Mouse (Mus musculus): Measurements from ENCODE around the gene Prok1. TPM values are rescaled to one million over a fixed set of nuclear protein-coding genes. Genes with fewer than 3 reads are reported as not detected.

Gene Prok1
- polyA plus RNA-seq, 1 experiment from 2014 or later, result 0.08 TPM

- Histone ChIP-seq H3K27me3 (no peaks in the 10 kb centered on the region), H3K4me3 (no peak overlapping the region)
Observed at GRCm38 (mm10) chr3:107257924-107258323, 18.4 kb upstream of the Prok1 start.

GRCm38 (mm10) chr3:107256724-107257123, 17.2 kb upstream of the Prok1 start:
- Histone ChIP-seq H3K4me3 (no peak overlapping the region), H3K27ac (no peak overlapping the region), H3K9me3 (no peaks in the 10 kb centered on the region), H3K27me3 (no peaks in the 10 kb centered on the region), H3K4me2 (replicated peaks) (no peak overlapping the region), H3K36me3 (no peaks in the 10 kb centered on the region), H3K9ac (no peak overlapping the region), H3K4me1 (peaks cover 12% of the 10 kb centered on the region)
- ATAC-seq (ENCODE audit: low FRiP score, low read depth), result no peak
- 47% methylated on average over 7 of the region's 7 CpGs for WGBS

More at GRCm38 (mm10) chr3:107257924-107258323, 18.4 kb upstream of the Prok1 start:
- Histone ChIP-seq H3K4me1 (peaks cover 16% of the 10 kb centered on the region), H3K36me3 (no peaks in the 10 kb centered on the region), H3K4me2 (replicated peaks) (no peak overlapping the region), H3K9me3 (no peaks in the 10 kb centered on the region), H3K9ac (no peak overlapping the region), H3K27ac (no peak overlapping the region)
- 53% methylated on average over 5 of the region's 5 CpGs for WGBS
- ATAC-seq (ENCODE audit: low FRiP score, low read depth), result no peak

- ATAC-seq (ENCODE audit: low FRiP score, low read depth), result no peak
- Histone ChIP-seq H3K4me2 (replicated peaks) (no peak overlapping the region), H3K9me3 (no peaks in the 10 kb centered on the region), H3K27me3 (no peaks in the 10 kb centered on the region), H3K4me1 (peaks cover 4% of the 10 kb centered on the region), H3K4me3 (no peak overlapping the region), H3K36me3 (no peaks in the 10 kb centered on the region), H3K9ac (no peak overlapping the region), H3K27ac (no peak overlapping the region)
- WGBS, result 88% methylated on average over 3 of the region's 3 CpGs
Observed at GRCm38 (mm10) chr3:107255992-107256391, 16.5 kb upstream of the Prok1 start.

GRCm38 (mm10) chr3:107253925-107254324, 14.4 kb upstream of the Prok1 start:
- H3K27me3 ChIP-seq, result no peaks in the 10 kb centered on the region
- H3K4me2 ChIP-seq (replicated peaks), result no peak overlapping the region
- 75% methylated on average over 5 of the region's 5 CpGs for WGBS
- no peak for ATAC-seq (ENCODE audit: low FRiP score, low read depth)
- no peaks in the 10 kb centered on the region for H3K36me3 ChIP-seq
- no peak overlapping the region for H3K9ac ChIP-seq
- H3K9me3 ChIP-seq, result no peaks in the 10 kb centered on the region
- H3K4me3 ChIP-seq, result no peak overlapping the region
- no peaks in the 10 kb centered on the region for H3K4me1 ChIP-seq
- no peak overlapping the region for H3K27ac ChIP-seq

- WGBS, result 80% methylated on average over 4 of the region's 4 CpGs
Observed at GRCm38 (mm10) chr3:107252035-107252434, 12.5 kb upstream of the Prok1 start.

GRCm38 (mm10) chr3:107250320-107250719, 10.8 kb upstream of the Prok1 start:
- ATAC-seq (ENCODE audit: low FRiP score, low read depth), result no peak
- Histone ChIP-seq H3K4me2 (replicated peaks) (no peak overlapping the region), H3K9ac (no peak overlapping the region), H3K9me3 (no peaks in the 10 kb centered on the region), H3K4me3 (no peak overlapping the region), H3K4me1 (no peaks in the 10 kb centered on the region), H3K27ac (no peak overlapping the region), H3K36me3 (no peaks in the 10 kb centered on the region), H3K27me3 (no peaks in the 10 kb centered on the region)
- WGBS, result 11% methylated on average over 2 of the region's 2 CpGs

More at GRCm38 (mm10) chr3:107252035-107252434, 12.5 kb upstream of the Prok1 start:
- H3K4me3 ChIP-seq, result no peak overlapping the region
- no peak overlapping the region for H3K27ac ChIP-seq
- H3K36me3 ChIP-seq, result no peaks in the 10 kb centered on the region
- H3K27me3 ChIP-seq, result no peaks in the 10 kb centered on the region
- H3K4me2 ChIP-seq (replicated peaks), result no peak overlapping the region
- no peaks in the 10 kb centered on the region for H3K4me1 ChIP-seq
- H3K9me3 ChIP-seq, result no peaks in the 10 kb centered on the region
- no peak for ATAC-seq (ENCODE audit: low FRiP score, low read depth)
- no peak overlapping the region for H3K9ac ChIP-seq

GRCm38 (mm10) chr3:107249042-107249441, 9.5 kb upstream of the Prok1 start:
- no peaks in the 10 kb centered on the region for H3K9me3 ChIP-seq
- H3K4me3 ChIP-seq, result no peak overlapping the region
- 67% methylated on average over 3 of the region's 3 CpGs for WGBS
- H3K4me2 ChIP-seq (replicated peaks), result no peak overlapping the region
- H3K27me3 ChIP-seq, result 0 out of 2 replicates have a peak, but pooled peaks cover 4% of the 10 kb centered on the region
- H3K4me1 ChIP-seq, result no peaks in the 10 kb centered on the region
- no peaks in the 10 kb centered on the region for H3K36me3 ChIP-seq
- no peak for ATAC-seq (ENCODE audit: low FRiP score, low read depth)
- H3K9ac ChIP-seq, result no peak overlapping the region
- no peak overlapping the region for H3K27ac ChIP-seq

- WGBS, result 87% methylated on average over 6 of the region's 6 CpGs
- H3K36me3 ChIP-seq, result no peaks in the 10 kb centered on the region
- no peak overlapping the region for H3K4me2 ChIP-seq (replicated peaks)
- ATAC-seq (ENCODE audit: low FRiP score, low read depth), result no peak
- H3K9ac ChIP-seq, result no peak overlapping the region
- no peak overlapping the region for H3K4me3 ChIP-seq
- 0 out of 2 replicates have a peak, but pooled peaks cover 4% of the 10 kb centered on the region for H3K27me3 ChIP-seq
- H3K4me1 ChIP-seq, result no peaks in the 10 kb centered on the region
- H3K27ac ChIP-seq, result no peak overlapping the region
- H3K9me3 ChIP-seq, result no peaks in the 10 kb centered on the region
Observed at GRCm38 (mm10) chr3:107246876-107247275, 7.4 kb upstream of the Prok1 start.

GRCm38 (mm10) chr3:107241389-107242094, 2.0 kb upstream of the Prok1 start:
- Histone ChIP-seq H3K4me1 (no peaks in the 10 kb centered on the region), H3K9me3 (no peaks in the 10 kb centered on the region), H3K4me3 (no peak overlapping the region), H3K36me3 (no peaks in the 10 kb centered on the region), H3K9ac (no peak overlapping the region), H3K4me2 (replicated peaks) (no peak overlapping the region), H3K27ac (no peak overlapping the region), H3K27me3 (0 out of 2 replicates have a peak, but pooled peaks cover 4% of the 10 kb centered on the region)
- ATAC-seq (ENCODE audit: low FRiP score, low read depth), result no peak
- WGBS, result 46% methylated on average over 14 of the region's 14 CpGs

GRCm38 (mm10) chr3:107238471-107238980, 981 bp downstream of the Prok1 start:
- 82% methylated on average over 8 of the region's 8 CpGs for WGBS
- H3K36me3 ChIP-seq, result no peaks in the 10 kb centered on the region
- H3K27ac ChIP-seq, result no peak overlapping the region
- no peaks in the 10 kb centered on the region for H3K4me1 ChIP-seq
- ATAC-seq (ENCODE audit: low FRiP score, low read depth), result no peak
- H3K9ac ChIP-seq, result no peak overlapping the region; the same call in 1 of the 2 replicates
- no peaks in the 10 kb centered on the region for H3K27me3 ChIP-seq
- H3K9me3 ChIP-seq, result no peaks in the 10 kb centered on the region
- no peak overlapping the region for H3K4me3 ChIP-seq
- no peak overlapping the region for H3K4me2 ChIP-seq (replicated peaks)

GRCm38 (mm10) chr3:107238051-107238450, 1.5 kb downstream of the Prok1 start:
- Histone ChIP-seq H3K36me3 (no peaks in the 10 kb centered on the region), H3K4me2 (replicated peaks) (no peak overlapping the region), H3K9ac (no peak overlapping the region; the same call in 1 of the 2 replicates), H3K9me3 (no peaks in the 10 kb centered on the region), H3K27me3 (no peaks in the 10 kb centered on the region), H3K4me1 (no peaks in the 10 kb centered on the region), H3K4me3 (no peak overlapping the region), H3K27ac (no peak overlapping the region)
- no peak for ATAC-seq (ENCODE audit: low FRiP score, low read depth)
- 39% methylated on average over 2 of the region's 2 CpGs for WGBS

- 0 out of 2 replicates have a peak, but pooled peaks cover 5% of the 10 kb centered on the region for H3K4me1 ChIP-seq
- no peak overlapping the region for H3K4me3 ChIP-seq
- no peaks in the 10 kb centered on the region for H3K9me3 ChIP-seq
- H3K27ac ChIP-seq, result no peak overlapping the region
- H3K36me3 ChIP-seq, result no peaks in the 10 kb centered on the region
- 26% methylated on average over 2 of the region's 2 CpGs for WGBS
- H3K9ac ChIP-seq, result no peak overlapping the region; the same call in 1 of the 2 replicates
- H3K27me3 ChIP-seq, result no peaks in the 10 kb centered on the region; the same call in 1 of the 2 replicates
- H3K4me2 ChIP-seq (replicated peaks), result no peak overlapping the region
- peak; percentile 15; the same call in 1 of the 2 replicates for ATAC-seq (ENCODE audit: low FRiP score, low read depth)
Observed at GRCm38 (mm10) chr3:107233945-107234344, 5.6 kb downstream of the Prok1 start.
